Comparison of ENCODE assay signal across 8 mouse cellular contexts in the genomic region with DNA sequence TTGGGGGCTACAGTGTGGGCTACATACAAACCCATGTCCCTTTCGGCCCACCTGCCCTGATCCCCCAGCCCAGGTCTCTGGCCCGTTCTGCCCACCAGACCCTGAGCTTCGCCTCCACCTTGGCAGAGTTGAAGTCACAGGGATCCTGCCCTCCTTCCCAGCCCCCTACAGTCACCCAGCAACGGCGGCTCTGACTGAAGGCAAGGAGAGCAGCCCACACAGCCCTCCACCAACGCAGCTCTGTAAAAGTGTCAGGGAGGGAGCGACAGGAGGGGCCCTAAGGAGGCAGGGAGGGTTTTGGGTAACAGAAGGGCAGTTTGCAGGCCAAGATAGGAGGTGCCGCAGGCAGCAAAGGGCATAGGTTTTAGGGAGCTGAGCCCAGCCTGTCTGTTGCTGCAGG. TPM values are rescaled to one million over a fixed set of nuclear protein-coding genes. Genes with fewer than 3 reads are reported as not detected.
DNase-seq lines count a peak whose midpoint lies in the region; ATAC-seq lines count a peak whose summit lies in the region.

No protein-coding gene starts in this region.

- peak overlapping the region; percentile 78 for H3K4me2 ChIP-seq in heart, embryonic 12.5 days
- peak overlapping the region; percentile 93 for H3K4me2 ChIP-seq in limb, embryonic 15.5 days

- H3K36me3 ChIP-seq in heart, embryonic 12.5 days: peaks cover 21% of the 10 kb centered on the region
- peaks cover 38% of the 10 kb centered on the region for H3K36me3 ChIP-seq in limb, embryonic 15.5 days

- no peak for DNase-seq in heart, postnatal 14 days
- DNase-seq in thymus, postnatal 14 days: peak; percentile 53
- DNase-seq in thymus, postnatal 25 days: no peak
- no peak for DNase-seq in adipocyte (ENCODE audit: low spot score)
- no peak for DNase-seq in spleen, postnatal 10 days (ENCODE audit: low spot score in 2 of 2)
- DNase-seq in adrenal gland, postnatal 36 days: no peak

- WGBS in heart, embryonic 12.5 days: 61% methylated on average over 8 of the region's 8 CpGs
- WGBS in limb, embryonic 15.5 days: 45% methylated on average over 8 of the region's 8 CpGs

- H3K27ac ChIP-seq in heart, embryonic 12.5 days (ENCODE audit: poor library complexity, severe bottlenecking): no peak overlapping the region
- no peak overlapping the region for H3K27ac ChIP-seq in limb, embryonic 15.5 days

- peaks cover 24% of the 10 kb centered on the region for H3K27me3 ChIP-seq in heart, embryonic 12.5 days (replicated peaks)
- H3K27me3 ChIP-seq in limb, embryonic 15.5 days: no peaks in the 10 kb centered on the region

- no peaks in the 10 kb centered on the region for H3K9me3 ChIP-seq in heart, embryonic 12.5 days (replicated peaks)
- H3K9me3 ChIP-seq in limb, embryonic 15.5 days: no peaks in the 10 kb centered on the region

- ATAC-seq in heart, embryonic 12.5 days (ENCODE audit: insufficient number of reproducible peaks, low FRiP score): no peak
- ATAC-seq in limb, embryonic 15.5 days (ENCODE audit: insufficient number of reproducible peaks, low FRiP score, low TSS enrichment, low read depth): no peak

- intact Hi-C loops in heart, postnatal 14 days (cut with DNase I): no loop called here

- H3K4me1 ChIP-seq in heart, embryonic 12.5 days (replicated peaks): peaks cover 51% of the 10 kb centered on the region
- peaks cover 47% of the 10 kb centered on the region for H3K4me1 ChIP-seq in limb, embryonic 15.5 days

- H3K9ac ChIP-seq in heart, embryonic 12.5 days: peak overlapping the region; percentile 79; the same call in 1 of the 2 replicates
- H3K9ac ChIP-seq in limb, embryonic 15.5 days: 0 out of 2 replicates have a peak overlapping the region, but pooled peaks have one; percentile 87

- H3K4me3 ChIP-seq in heart, embryonic 12.5 days: no peak overlapping the region
- H3K4me3 ChIP-seq in limb, embryonic 15.5 days: peak overlapping the region; percentile 74; the same call in 1 of the 2 replicates

RNA-seq across cellular contexts. Expression of a gene that starts 14.0 kb away (rescaled TPM):
- 7.2 and 8.1 TPM in 2 replicates for polyA plus RNA-seq in heart, embryonic 12.5 days (2016; fragmentation: Nextera tagmentation; extraction: Ambion mirVana)
- total RNA-seq in heart, postnatal 14 days (2021): 10 to 100 TPM in 1 of 2 experiments, 1 to 10 TPM in 1; 9.4 to 11.1 TPM
- 13.8 and 14.4 TPM in 2 replicates for polyA plus RNA-seq in limb, embryonic 15.5 days (2015; fragmentation: Nextera tagmentation; extraction: Ambion mirVana)
- total RNA-seq in adrenal gland, postnatal 36 days (2021): 10 to 100 TPM; 16.8 to 19.0 TPM

RNA-seq across cellular contexts. Expression of a gene that starts 14.3 kb away (rescaled TPM):
- polyA plus RNA-seq in heart, embryonic 12.5 days (2016; fragmentation: Nextera tagmentation; extraction: Ambion mirVana): 35.2 and 37.2 TPM in 2 replicates
- total RNA-seq in heart, postnatal 14 days (2021): 10 to 100 TPM; 31.4 to 33.1 TPM
- 85.8 and 91.4 TPM in 2 replicates for polyA plus RNA-seq in limb, embryonic 15.5 days (2015; fragmentation: Nextera tagmentation; extraction: Ambion mirVana)
- 10 to 100 TPM; 35.6 to 51.5 TPM for total RNA-seq in adrenal gland, postnatal 36 days (2021)

RNA-seq across cellular contexts. Expression of a gene that starts 17.4 kb away (rescaled TPM):
- not detected in 2 replicates for polyA plus RNA-seq in heart, embryonic 12.5 days (2016; fragmentation: Nextera tagmentation; extraction: Ambion mirVana)
- total RNA-seq in heart, postnatal 14 days (2021): under 1 TPM; 0.12 to 0.59 TPM
- 0.13 and 0.35 TPM in 2 replicates for polyA plus RNA-seq in limb, embryonic 15.5 days (2015; fragmentation: Nextera tagmentation; extraction: Ambion mirVana)
- not detected for total RNA-seq in adrenal gland, postnatal 36 days (2021)

RNA-seq across cellular contexts. Expression of a gene that starts 30.1 kb away (rescaled TPM):
- polyA plus RNA-seq in heart, embryonic 12.5 days (2016; fragmentation: Nextera tagmentation; extraction: Ambion mirVana): 37.2 and 37.9 TPM in 2 replicates
- total RNA-seq in heart, postnatal 14 days (2021): 10 to 100 TPM; 29.3 to 29.9 TPM
- 41.9 and 46.1 TPM in 2 replicates for polyA plus RNA-seq in limb, embryonic 15.5 days (2015; fragmentation: Nextera tagmentation; extraction: Ambion mirVana)
- 100 to 1,000 TPM; 119 to 155 TPM for total RNA-seq in adrenal gland, postnatal 36 days (2021)

RNA-seq across cellular contexts. Expression of a gene that starts 36.4 kb away (rescaled TPM):
- polyA plus RNA-seq in heart, embryonic 12.5 days (2016; fragmentation: Nextera tagmentation; extraction: Ambion mirVana): 19.1 and 19.2 TPM in 2 replicates
- 10 to 100 TPM; 51.6 to 51.9 TPM for total RNA-seq in heart, postnatal 14 days (2021)
- polyA plus RNA-seq in limb, embryonic 15.5 days (2015; fragmentation: Nextera tagmentation; extraction: Ambion mirVana): 17.1 and 19.4 TPM in 2 replicates
- 10 to 100 TPM; 68.6 to 78.2 TPM for total RNA-seq in adrenal gland, postnatal 36 days (2021)
